Mouse (Mus musculus) embryo, embryonic 11.5 days (tissue): ENCODE measurements at regions not wholly inside any gene's neighbourhood (a gene's known extent, or its start where the extent isn't known, plus 50 kb on each side); places are given as distances from the start of the nearest gene placed in this dataset.

Source experiments
- DNase-seq: peaks from one replicate; pipeline ENCODE4 v3.0.0-alpha.2; 2012; ENCODE audit warnings: low read depth, low spot score

GRCm38 (mm10) chr5:101122914-101123313 lies 277.4 kb downstream of the Gpat3 start:
- no peak for DNase-seq

- no peak for DNase-seq
These were observed 275.1 kb downstream of the Gpat3 start for GRCm38 (mm10) chr5:101120509-101121201.

- DNase-seq, result no peak
These were observed 266.7 kb downstream of the Gpat3 start for GRCm38 (mm10) chr5:101112151-101112769.

- no peak for DNase-seq
These were observed 266.1 kb downstream of the Gpat3 start for GRCm38 (mm10) chr5:101111619-101112018.

- DNase-seq, result no peak
These were observed 255.6 kb downstream of the Gpat3 start for GRCm38 (mm10) chr5:101100975-101101699.

GRCm38 (mm10) chr5:101091027-101091598 lies 245.6 kb downstream of the Gpat3 start:
- DNase-seq, result no peak

GRCm38 (mm10) chr5:101090415-101091026 lies 245.0 kb downstream of the Gpat3 start:
- DNase-seq, result no peak

GRCm38 (mm10) chr5:101085199-101085598 lies 239.7 kb downstream of the Gpat3 start:
- DNase-seq, result no peak

GRCm38 (mm10) chr5:101082611-101083010 lies 237.1 kb downstream of the Gpat3 start:
- no peak for DNase-seq

GRCm38 (mm10) chr5:101064308-101064707 lies 218.8 kb downstream of the Gpat3 start:
- no peak for DNase-seq

- DNase-seq, result no peak
These were observed 217.7 kb downstream of the Gpat3 start for GRCm38 (mm10) chr5:101063254-101063653.

- DNase-seq, result no peak
These were observed 206.1 kb downstream of the Gpat3 start for GRCm38 (mm10) chr5:101051591-101051990.

GRCm38 (mm10) chr5:101040488-101040887 lies 195.0 kb downstream of the Gpat3 start:
- DNase-seq, result no peak

- DNase-seq, result no peak
These were observed 187.5 kb downstream of the Gpat3 start for GRCm38 (mm10) chr5:101032968-101033367.

GRCm38 (mm10) chr5:101032147-101032900 lies 186.8 kb downstream of the Gpat3 start:
- no peak for DNase-seq

- DNase-seq, result no peak
These were observed 179.3 kb downstream of the Gpat3 start for GRCm38 (mm10) chr5:101024796-101025195.

- no peak for DNase-seq
These were observed 178.3 kb downstream of the Gpat3 start for GRCm38 (mm10) chr5:101023784-101024183.

GRCm38 (mm10) chr5:101020784-101021183 lies 175.3 kb downstream of the Gpat3 start:
- DNase-seq, result peak; percentile 70

- DNase-seq, result no peak
These were observed 168.3 kb downstream of the Gpat3 start for GRCm38 (mm10) chr5:101013844-101014243.

- no peak for DNase-seq
These were observed 159.7 kb downstream of the Gpat3 start for GRCm38 (mm10) chr5:101005216-101005615.

- DNase-seq, result no peak
These were observed 154.9 kb downstream of the Gpat3 start for GRCm38 (mm10) chr5:101000436-101000835.
